Mouse (Mus musculus): ENCODE data around the gene Ly6g5c.

DNA sequence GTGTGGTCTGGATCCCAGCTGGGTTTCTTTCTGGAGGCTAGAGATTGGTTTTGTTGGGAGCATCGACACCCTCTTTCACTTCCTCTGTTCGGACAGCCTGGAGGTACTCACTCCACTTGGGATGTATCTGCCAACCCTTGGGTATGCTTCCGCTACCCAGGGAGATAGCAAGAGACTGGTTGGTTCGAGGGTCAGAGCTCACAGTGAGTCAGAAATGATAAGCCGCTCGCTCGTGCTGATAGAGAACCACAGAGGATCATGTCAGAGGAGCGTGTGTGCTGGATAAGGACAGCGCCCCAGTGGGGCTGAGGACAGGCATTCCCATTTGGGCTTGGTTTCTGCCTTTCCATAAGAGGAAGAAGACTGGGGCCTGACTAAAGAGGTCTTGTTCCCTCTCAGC lies 28.3 kb upstream of the Ly6g5c start:
- no peak for TF ChIP-seq CTCF (conservative IDR thresholded peaks at IDR 0.05; ENCODE audit: insufficient read depth, insufficient read length, low read depth, low read length)
- TF ChIP-seq POLR2A (IDR thresholded peaks at IDR 0.05; ENCODE audit: low read depth, low read length) = no peak

All from kidney, adult 2 months (tissue).